Mouse (Mus musculus) c-Kit-positive CD71-negative TER-119-negative erythroid progenitor cells, embryonic 14.5 days (primary cell): ENCODE measurements around the gene Ano6.

Source experiments
- DNase-seq: peaks from one replicate; pipeline ENCODE4 v3.0.0-alpha.2; 2013; ENCODE audit warnings: low read depth

Ano6 gene

DNA sequence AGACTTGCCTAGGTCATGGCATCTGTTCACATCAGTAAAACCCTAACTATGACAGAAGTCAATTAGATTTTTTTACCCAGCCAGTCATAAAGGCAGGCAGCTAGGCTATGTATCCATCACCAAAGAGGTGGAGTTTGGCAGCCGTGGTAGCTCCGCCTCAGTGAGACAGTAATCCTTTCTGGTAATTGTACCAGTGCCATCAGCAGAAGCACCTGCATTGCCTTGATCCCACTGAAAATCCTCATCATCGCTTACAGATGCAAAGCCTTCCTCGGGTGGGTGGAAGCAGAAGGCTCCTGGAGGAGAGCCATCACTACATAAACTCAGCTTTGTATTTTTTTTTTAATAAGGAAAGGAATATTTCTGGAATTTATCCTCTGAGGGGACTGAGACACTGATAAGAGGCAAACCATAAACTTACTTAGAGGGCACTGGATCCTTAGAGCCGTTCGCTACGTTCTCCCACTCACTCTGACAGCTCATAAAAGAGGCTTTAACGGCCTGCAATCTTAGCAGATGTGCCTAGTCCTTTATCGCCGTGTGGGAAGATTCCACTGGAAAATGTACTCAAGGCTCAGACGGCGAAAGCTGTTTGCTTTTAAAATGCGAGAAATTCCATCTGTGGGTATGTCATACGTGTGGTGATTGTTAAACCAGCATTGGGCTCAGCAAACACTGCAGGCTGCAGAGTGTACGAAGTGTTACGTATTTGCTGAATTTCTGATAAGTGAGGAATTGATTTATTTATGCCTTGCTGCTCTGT is 140.6 kb downstream of the Ano6 start:
- no peak for DNase-seq

DNA sequence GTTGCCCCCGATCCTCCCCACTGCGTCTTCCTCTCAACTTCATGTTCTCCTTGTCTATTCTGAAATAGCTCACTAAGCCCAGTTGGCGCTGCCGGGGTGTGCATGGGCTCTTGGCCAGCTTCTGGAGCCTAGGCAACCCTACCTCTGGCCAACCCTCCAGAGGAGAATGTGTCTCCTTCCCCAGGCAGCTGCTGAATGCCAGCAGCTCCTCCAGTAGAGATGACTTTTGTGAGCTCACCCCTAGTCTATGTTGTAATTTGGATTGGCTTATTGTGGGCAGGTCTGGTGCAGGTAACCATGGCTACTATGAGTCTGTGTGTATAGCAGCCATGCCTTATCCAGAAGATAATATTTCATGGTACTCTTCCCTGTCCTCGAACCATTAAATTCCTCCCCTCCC is 141.7 kb downstream of the Ano6 start:
- no peak for DNase-seq

DNA sequence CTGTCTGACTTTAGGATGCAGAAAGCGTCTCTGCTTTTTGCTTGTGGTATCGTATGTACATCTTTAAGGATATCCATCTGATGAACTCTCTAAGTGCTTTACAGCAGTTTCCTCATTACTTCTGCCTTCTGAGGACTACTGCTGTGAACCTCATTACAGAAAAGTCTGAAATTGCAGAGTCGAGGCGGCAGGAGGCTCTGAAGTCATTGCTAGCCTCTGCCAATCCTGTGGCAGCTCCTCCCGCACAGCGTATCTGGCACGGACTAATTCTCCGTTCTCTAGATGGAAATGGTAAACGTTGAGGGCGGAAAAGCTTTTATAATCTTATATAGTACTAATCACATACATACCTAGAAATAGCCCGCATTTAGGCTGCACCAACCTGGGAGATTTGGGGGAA is 144.5 kb downstream of the Ano6 start:
- DNase-seq, result no peak

DNA sequence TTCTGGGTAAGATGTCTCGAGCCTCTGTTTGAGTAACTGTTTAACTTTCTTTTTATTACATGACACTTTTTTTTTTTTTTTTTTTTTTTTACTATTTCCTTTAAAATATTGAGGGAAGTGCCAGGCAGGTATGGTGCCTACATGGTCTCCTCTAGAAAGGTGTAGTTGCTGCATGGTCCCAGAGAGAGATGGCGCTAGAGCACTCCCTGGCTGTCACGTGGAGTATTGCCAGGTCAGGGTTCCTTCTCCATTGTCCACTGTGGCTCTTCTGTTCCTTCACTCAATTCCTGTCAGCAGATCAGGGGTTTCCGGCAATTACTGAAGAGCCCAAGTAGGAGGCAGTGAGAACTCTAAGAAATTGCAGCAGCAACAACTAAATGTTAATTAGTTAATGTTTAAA is 152.8 kb downstream of the Ano6 start:
- DNase-seq, result no peak

DNA sequence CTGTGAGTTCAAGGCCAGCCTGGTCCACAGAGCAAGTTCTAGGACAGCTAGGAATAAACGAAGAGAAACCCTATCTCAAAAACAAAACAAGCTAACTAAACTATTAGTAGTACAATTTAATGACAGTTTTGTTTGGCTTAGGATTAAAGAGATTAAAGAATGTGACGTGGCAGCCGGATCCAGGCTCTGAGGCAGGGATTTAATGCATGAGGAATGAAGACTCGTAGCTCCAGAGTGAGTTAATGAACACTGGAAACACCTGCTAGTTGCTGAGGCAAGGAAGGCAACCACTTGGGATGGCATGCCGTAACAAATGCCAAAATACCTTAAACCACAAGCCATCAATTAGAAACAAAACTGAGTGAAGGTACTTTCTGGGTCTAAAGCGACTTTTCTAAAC is 153.7 kb downstream of the Ano6 start:
- no peak for DNase-seq

DNA sequence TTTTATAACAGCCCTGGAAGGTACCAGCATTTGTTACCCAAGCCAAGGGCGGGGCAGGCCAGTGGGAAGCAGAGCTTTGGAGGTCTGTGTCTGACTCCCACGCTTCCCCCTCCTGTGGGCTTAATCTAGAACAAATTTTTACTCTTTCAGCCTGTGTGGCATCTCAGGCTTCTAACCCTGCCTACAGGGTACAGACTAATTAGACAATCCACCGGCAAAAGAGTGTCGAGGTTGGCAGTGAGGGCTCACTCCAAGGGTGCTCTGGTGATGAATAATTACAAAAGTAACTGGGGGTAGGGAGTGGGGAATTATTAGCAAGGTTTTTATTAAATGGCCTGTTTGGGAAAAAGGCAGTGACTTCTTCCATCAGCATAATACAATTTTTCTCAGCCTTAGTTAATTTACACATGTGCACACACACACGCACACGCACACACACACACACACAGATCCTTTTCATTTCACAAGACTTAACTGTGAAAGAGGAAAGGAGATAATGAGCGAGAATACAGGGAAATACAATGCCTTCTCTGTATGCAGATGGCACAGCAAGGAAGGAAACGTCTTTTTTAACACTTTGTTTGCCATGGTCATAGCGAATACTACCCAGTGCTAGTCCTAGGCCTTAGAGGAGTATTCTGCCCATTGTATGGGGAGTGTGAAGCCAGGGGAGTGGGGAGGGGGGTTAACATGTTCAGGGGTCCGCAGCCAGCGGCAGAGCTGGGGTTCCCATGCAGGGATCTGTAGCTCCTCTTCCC is 155.5 kb downstream of the Ano6 start:
- DNase-seq, result no peak

DNA sequence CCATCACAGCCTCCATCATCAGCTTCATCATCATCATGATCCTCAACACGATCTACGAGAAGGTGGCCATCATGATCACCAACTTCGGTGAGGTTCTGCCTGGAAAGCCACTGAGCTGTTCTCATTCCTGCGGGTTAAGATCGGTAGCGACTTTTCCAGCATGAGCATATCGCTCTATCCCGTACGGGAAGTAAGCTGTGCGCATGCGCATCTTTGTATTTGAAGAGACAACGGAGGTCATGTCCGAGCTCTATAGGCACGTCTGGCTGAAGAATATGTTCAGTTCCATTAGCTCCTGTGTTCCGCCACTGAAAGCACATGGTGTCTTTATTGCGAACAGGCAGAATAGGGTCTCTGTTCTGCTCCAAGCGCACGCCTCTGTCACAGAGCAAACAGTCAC is 157.8 kb downstream of the Ano6 start:
- DNase-seq, result no peak

DNA sequence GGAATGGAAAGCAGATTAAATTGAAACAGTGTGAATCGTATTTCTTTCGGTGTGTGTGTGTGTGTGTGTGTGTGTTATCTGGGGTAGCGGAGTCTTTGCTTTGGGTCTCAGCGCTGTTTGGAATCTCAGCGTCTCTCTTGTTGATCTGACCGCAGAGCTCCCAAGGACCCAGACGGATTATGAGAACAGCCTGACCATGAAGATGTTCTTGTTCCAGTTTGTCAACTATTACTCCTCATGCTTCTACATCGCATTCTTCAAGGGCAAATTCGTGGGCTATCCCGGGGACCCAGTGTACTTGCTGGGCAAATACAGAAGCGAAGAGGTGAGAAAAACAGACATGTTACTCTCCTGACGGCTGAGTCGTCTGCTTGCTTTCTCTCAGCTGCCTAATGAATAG is 158.7 kb downstream of the Ano6 start:
- no peak for DNase-seq

DNA sequence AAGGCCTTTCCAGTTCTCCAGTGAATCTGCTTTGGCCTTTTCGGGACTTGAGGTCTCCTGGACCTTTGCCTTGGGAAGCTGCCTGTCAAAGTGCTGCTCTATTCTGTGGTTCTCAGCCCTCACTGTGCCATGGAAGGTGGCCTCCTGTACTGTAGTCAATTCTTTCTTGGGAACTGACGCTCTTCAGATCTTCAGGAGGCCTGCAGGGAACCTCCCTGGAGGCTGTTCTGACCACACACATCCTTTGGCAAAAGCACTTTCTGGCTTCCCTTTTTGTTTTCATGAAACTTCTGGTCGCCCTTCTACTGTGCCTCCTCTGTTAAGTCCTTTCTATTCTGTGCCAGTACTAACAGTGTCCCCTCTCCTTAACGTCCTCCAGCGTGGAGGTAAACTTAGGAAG is 160.9 kb downstream of the Ano6 start:
- no peak for DNase-seq

DNA sequence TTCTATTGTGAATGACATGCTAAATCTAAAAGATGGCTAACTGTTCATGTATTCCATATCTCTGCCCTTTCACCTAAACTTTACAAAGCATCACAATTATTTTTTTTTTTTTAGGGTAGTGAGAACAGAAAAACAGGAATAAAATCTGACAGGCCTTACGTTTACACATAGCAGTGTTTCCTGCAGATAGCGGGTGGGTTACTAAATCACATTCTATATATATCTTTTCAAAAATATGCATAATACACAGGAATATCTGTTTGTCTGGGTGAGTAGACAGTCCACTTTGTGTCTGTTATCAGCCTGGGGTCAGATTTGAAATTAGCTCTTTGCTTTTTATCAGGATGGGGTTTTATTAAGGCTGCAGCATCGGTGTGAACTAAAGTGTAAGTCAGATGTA is 166.0 kb downstream of the Ano6 start:
- no peak for DNase-seq

DNA sequence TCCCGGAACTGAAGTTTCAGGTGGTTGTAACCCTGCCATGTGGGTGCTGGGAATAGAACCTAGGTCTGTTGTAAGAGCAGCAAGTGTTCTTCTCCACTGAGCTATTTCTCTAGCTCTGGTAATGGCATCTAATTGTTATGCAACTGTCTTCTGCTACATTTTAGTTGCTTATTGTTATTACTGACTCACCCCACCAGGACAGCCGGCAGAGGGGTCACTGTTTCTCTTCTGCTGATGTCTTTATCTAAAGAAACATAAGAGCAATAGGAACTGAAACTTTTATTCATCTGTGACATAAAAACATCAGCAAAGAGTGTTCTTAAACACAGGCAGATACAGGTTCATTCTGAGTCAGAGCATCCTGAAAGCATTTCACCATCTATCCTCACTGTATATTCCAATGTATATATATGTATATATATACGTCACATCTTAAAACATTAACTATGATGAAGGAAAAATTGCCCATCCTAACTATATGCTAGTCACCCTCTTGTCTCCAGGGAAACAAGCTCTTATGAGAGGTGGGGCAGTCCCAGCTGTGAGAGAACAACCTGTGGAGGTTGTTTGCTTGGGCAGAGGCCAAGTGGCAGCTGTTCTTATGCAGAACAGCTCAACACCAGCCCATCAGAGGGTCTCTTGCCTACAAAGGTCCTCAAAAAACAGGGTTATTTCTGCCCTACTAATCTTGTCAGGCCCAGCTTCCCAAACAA is 171.9 kb downstream of the Ano6 start:
- no peak for DNase-seq

DNA sequence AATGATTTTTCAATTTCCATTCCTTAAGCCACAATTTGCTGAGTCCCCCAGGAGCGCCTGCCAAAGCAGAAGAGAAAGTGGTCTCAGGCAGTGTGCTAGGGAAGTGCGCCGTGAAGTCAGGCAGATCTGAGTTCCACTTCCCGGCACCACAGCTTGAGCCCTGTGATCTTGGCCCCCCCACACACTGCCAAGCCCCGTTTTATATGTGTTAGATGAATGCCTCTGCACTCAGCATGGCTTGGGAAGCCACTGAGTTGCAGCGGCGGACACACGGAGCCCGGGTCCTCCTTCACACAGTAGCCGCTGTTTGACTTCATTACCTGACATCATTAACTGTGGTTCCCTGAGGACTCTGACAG is 172.5 kb downstream of the Ano6 start:
- DNase-seq, result no peak

DNA sequence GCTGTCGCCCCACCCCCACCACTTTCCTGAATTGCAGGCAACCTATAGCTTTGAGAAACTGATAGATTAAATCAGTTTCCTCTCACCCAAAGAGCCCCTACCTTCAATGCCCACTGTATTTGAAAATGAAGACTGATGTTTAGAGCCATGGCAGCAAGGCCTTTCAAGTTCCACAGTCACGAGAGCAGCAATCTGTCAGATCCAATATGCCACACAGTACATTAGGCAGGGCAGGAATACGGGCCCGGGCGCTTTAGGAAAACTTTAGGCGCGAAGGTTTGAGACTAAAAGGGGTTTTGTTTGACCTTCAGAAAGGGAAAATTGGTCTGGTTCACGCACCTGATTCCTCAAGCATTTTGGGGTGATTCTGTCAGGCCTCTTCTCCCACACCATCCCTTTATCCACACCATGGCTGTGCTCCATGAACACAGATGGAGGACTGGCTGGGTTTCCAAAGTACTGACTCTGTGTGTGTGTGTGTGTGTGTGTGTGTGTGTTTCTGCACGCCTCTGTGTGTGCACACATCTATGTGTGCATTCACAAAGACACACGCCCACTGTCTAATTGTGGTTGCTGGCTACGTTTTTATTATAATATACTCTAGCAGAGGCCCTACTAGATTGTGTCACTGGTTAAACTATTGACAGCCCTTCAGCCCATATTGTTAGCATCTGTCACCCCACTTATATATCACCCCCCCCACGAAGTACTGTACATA is 173.0 kb downstream of the Ano6 start:
- no peak for DNase-seq

DNA sequence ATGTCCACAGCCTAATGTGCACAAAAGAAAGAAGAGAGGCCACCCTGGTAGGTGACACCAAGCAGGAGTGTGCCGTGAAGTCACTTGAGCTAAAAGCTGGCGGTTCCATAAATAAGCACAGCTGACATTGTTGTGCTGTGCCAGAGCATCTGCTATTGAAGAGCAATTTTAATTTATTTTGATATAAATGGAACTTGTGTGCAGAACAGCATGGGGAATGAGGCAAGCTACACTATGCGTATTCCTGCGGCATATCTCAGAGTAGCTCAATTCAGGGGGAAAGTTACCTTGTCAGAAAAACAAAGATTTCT is 173.6 kb downstream of the Ano6 start:
- DNase-seq, result no peak

DNA sequence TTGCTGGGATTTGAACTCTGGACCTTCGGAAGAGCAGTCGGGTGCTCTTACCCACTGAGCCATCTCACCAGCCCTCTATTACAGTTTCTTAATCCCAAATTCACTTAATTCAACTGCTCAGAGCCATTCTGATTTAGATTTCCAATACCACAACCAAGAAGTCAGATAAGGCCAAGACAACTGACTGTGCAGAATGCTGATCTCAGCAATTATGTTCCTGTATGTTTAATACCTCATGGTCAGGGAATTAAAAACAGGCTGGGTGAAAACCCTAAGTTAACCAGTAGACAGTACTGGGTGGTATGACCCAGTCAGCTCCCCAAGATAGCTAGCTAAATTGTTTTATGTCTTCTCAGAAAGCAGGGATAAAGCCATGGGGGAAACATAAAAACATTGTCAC is 176.3 kb downstream of the Ano6 start:
- DNase-seq, result no peak

DNA sequence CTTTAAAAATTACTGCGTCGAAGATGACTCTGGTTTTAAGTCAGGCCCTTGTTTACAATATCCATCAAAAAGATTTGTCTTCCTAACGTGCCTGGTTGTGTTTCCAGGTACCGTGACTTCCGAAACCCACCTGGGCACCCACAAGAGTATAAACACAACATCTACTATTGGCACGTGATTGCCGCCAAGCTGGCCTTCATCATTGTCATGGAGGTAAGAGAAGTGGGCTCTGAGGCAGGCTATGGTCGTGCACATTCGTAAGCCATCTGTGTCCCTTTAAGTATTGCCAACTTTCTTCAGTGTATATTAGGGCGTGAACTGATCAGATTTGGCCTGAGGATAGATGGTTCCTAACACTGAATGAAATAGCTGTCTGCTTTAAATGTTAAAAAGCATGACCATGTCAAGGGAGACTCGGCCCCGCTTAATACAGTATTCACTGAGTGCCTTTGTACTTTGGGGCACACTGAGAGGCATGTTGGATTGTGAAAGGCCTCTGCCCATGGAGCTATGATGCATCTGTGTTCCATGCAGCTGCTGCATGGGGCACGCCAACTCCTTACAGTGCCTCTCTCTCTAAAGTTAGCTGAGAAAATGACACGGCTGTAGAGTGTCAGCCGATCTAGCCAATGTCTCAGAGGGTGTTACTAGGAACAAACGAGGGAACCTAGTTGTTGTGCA is 177.0 kb downstream of the Ano6 start:
- no peak for DNase-seq

DNA sequence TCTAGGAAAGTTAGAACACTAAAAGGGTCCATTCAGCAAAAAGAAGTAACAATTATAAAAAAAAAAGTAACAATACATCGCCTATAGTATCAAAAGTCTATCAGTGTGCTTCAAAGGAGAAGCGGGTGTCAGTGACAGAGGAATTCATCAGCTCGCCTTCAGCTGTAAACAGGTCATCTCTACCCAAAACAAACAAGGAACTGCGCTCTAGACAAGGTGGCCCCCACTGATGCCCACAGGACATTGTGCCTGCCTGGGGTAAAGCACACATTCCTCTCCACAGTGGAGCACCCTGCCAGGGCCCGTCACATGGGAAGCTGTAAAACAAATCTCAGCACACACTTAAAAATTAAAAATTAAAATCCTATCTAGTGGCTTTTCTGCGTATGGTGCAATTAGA is 179.0 kb downstream of the Ano6 start:
- DNase-seq, result no peak

DNA sequence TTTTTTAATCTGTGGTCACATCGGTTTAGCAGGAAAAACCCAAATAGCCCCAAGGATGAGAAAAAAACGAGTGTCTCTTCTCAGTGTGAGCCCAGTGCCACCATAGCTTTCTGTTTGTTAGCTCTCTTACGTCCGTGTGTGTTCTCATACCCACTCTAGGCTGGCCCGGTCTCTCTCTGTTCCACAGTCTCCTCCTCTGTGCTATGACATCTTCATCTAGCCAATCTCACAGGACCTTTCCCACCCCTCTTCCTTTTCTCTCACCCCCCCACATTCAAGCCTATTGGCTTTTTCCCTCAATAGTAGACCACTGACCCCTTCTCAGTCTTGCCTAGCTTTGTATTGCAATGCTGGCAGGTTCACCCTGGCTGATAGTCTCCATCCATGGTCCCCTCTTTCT is 179.5 kb downstream of the Ano6 start:
- no peak for DNase-seq

DNA sequence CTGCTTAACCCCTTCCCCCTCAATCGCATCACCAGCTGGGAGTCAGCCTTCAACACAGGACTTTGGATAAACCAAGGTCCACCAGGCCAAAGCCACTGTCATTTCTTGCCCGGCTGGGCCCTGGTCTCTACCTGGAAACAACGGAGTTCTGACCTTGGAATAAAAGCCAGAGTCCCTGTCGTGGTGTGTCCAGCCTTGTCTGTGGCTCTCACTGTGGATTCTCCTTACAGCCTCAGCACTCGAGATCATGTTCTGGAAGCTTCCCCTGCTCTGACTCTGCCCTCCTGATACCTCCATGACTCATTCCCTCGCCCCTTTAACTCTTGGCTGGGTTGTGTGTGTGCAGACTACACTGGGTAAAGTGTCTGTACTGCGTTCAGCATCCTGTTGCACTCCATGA is 180.0 kb downstream of the Ano6 start:
- DNase-seq, result no peak

DNA sequence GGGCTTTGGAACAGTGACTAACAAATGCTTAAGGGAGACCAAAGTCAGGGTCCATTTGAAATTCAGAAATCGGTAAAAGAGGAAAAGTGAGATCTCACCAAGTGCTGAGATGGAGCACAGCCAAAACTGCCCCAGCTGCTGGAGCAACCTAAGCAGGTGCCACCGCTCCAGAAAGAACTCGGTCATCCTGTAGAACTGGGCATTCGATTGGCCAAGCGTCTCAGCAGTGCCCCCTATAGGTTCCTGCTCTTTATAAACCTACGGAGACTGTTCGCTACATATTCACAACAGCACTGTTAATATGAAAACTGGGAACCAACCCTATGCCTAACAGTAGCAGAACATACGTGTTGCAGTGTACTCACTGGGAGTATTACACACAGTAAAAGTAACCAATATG is 180.7 kb downstream of the Ano6 start:
- DNase-seq, result no peak

DNA sequence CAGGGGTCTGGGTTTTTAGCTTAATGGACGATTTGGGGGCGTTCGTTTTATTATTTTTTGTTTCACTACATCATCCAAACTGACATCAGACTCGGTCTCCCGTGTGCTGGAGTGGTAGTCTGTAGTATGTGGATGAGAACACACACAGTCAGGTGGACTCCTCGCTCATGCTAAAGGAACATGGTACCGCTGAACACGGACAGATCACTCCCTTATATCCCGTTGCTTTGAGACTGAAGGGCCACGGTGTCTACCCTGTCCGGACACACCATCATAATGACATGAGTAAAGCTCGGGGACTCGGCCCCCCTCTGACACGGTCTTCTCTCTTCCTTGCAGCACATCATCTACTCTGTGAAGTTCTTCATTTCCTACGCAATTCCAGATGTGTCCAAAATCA is 181.5 kb downstream of the Ano6 start:
- no peak for DNase-seq

DNA sequence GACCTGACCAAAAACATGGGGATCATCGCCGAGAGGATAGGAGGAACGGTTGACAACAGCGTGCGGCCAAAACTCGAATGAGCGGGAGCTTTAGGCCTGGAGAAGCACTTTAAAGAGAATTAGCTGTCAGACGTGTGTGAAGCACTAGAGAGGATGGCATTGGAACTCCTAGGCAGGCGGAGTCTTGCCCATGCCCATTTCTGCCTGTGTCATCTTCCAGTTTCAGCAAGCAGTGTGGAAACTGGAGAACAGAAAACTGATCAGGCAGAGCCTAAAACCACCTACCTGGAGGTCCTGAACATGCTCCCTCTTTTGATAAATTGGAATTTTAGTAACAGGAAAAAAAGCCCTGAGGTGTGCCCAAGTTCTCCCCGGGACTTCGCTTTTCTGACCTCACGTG is 182.0 kb downstream of the Ano6 start:
- no peak for DNase-seq
